Mouse (Mus musculus): ENCODE data around the gene Smad5.
A peak's percentile ranks its signal among the peaks of the same experiment; 100 is the strongest.

Gene Smad5

GRCm38 (mm10) chr13:56702469-56703221 is at the start of gene Smad5:
TSS of gene Smad5 (plus strand) at chr13:56703010.
- peak; percentile 95 for DNase-seq (ENCODE audit: low read depth, low spot score)

- no peak for DNase-seq (ENCODE audit: low read depth, low spot score)
Measured at GRCm38 (mm10) chr13:56654176-56654575, 48.6 kb upstream of the Smad5 start.

- peak; percentile 82 for DNase-seq (ENCODE audit: low read depth, low spot score)
Measured at GRCm38 (mm10) chr13:56657946-56658512, 44.8 kb upstream of the Smad5 start.

GRCm38 (mm10) chr13:56658931-56659330 is 43.9 kb upstream of the Smad5 start:
- DNase-seq (ENCODE audit: low read depth, low spot score), result no peak

- DNase-seq (ENCODE audit: low read depth, low spot score), result no peak
Measured at GRCm38 (mm10) chr13:56661914-56662621, 40.7 kb upstream of the Smad5 start.

GRCm38 (mm10) chr13:56664256-56665170 is 38.3 kb upstream of the Smad5 start:
- DNase-seq (ENCODE audit: low read depth, low spot score), result peak; percentile 26

- no peak for DNase-seq (ENCODE audit: low read depth, low spot score)
Measured at GRCm38 (mm10) chr13:56671206-56671605, 31.6 kb upstream of the Smad5 start.

GRCm38 (mm10) chr13:56677731-56678130 is 25.1 kb upstream of the Smad5 start:
- no peak for DNase-seq (ENCODE audit: low read depth, low spot score)

- DNase-seq (ENCODE audit: low read depth, low spot score), result no peak
Measured at GRCm38 (mm10) chr13:56678188-56678787, 24.5 kb upstream of the Smad5 start.

GRCm38 (mm10) chr13:56678826-56679504 is 23.8 kb upstream of the Smad5 start:
- no peak for DNase-seq (ENCODE audit: low read depth, low spot score)

- no peak for DNase-seq (ENCODE audit: low read depth, low spot score)
Measured at GRCm38 (mm10) chr13:56681924-56682323, 20.9 kb upstream of the Smad5 start.

GRCm38 (mm10) chr13:56682326-56682725 is 20.5 kb upstream of the Smad5 start:
- DNase-seq (ENCODE audit: low read depth, low spot score), result no peak

- DNase-seq (ENCODE audit: low read depth, low spot score), result no peak
Measured at GRCm38 (mm10) chr13:56683306-56683705, 19.5 kb upstream of the Smad5 start.

- DNase-seq (ENCODE audit: low read depth, low spot score), result no peak
Measured at GRCm38 (mm10) chr13:56692011-56692410, 10.8 kb upstream of the Smad5 start.

- DNase-seq (ENCODE audit: low read depth, low spot score), result no peak
Measured at GRCm38 (mm10) chr13:56692644-56693043, 10.2 kb upstream of the Smad5 start.

- no peak for DNase-seq (ENCODE audit: low read depth, low spot score)
Measured at GRCm38 (mm10) chr13:56695701-56696100, 7.1 kb upstream of the Smad5 start.

GRCm38 (mm10) chr13:56696699-56697098 is 6.1 kb upstream of the Smad5 start:
- no peak for DNase-seq (ENCODE audit: low read depth, low spot score)

- DNase-seq (ENCODE audit: low read depth, low spot score), result no peak
Measured at GRCm38 (mm10) chr13:56697171-56697570, 5.6 kb upstream of the Smad5 start.

GRCm38 (mm10) chr13:56698391-56698790 is 4.4 kb upstream of the Smad5 start:
- peak; percentile 73 for DNase-seq (ENCODE audit: low read depth, low spot score)

GRCm38 (mm10) chr13:56699370-56699769 is 3.4 kb upstream of the Smad5 start:
- DNase-seq (ENCODE audit: low read depth, low spot score), result no peak

- DNase-seq (ENCODE audit: low read depth, low spot score), result no peak
Measured at GRCm38 (mm10) chr13:56700981-56701380, 1.8 kb upstream of the Smad5 start.
